Mouse (Mus musculus): ENCODE measurements around the gene Slc45a3. TPM values are rescaled to one million over a fixed set of nuclear protein-coding genes. Genes with fewer than 3 reads are reported as not detected.

The Slc45a3 gene
- 1.7 and 2.0 TPM in 2 replicates for polyA plus RNA-seq (2016; fragmentation: Nextera tagmentation; extraction: Ambion mirVana)

DNA sequence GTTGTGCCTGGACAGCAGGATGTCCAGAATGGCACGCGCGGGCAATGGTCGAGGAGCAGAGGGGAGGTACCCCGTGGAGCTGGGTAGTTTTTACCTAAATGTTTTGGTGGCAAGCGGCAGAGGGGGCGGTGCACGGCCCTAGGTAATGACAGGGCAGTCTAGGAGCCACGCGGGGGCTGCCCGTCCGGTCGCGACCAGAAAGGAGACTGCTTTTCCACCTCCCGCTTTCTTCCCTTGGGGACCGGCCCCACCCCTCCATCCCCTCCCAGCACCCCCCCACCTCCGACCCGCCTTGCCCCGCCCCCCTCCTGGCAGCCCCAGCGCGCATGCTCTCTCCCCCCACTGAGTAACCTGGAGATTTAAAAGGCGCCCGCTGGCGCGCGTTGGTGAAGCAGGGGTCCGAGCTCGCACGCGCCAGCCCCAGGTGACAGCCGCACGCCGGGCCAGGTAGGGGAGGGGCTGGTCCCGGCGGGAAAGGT, at the start of gene Slc45a3:
Gene Slc45a3 (plus strand): TSS at position 362 of the 479 bp plus-strand sequence.
- Histone ChIP-seq H3K36me3 (no peaks in the 10 kb centered on the region), H3K4me1 (replicated peaks) (peaks cover 18% of the 10 kb centered on the region), H3K9ac (peak within 1 kb of the TSS; percentile 73), H3K27me3 (replicated peaks) (peaks cover 82% of the 10 kb centered on the region), H3K4me2 (peak within 1 kb of the TSS; percentile 100), H3K4me3 (peak within 1 kb of the TSS; percentile 83), H3K9me3 (replicated peaks) (no peaks in the 10 kb centered on the region), H3K27ac (ENCODE audit: poor library complexity, severe bottlenecking) (no peak within 1 kb of the TSS)
- WGBS = 0% methylated on average over 33 of the region's 35 CpGs
- ATAC-seq (ENCODE audit: insufficient number of reproducible peaks, low FRiP score) = peak; percentile 53

DNA sequence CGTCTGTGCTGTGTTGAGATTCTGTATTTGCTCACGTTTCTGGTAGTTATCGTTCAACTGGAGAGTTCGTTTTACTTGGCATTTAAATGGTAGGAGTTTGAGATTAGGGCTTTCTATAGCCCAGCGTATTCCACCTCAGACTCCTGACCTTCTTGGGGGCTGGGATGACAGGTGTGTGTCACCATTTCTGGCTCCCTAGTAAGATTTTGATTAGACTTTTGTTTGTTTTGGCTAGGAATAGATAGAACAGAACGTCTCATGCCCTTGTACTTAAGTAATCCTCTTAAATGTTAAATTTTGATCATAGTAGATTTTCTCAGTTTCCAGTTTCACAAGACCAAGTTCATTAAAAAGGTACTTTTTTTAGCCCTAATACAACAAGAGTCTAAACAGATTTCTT, 45.1 kb upstream of the Slc45a3 start:
- no peak overlapping the region for H3K9ac ChIP-seq
- H3K4me3 ChIP-seq = no peak overlapping the region
- no peak overlapping the region for H3K4me2 ChIP-seq
- H3K27me3 ChIP-seq (replicated peaks) = no peaks in the 10 kb centered on the region
- no peak overlapping the region for H3K27ac ChIP-seq (ENCODE audit: poor library complexity, severe bottlenecking)
- WGBS = 58% methylated on average over 6 of the region's 6 CpGs
- peaks cover 13% of the 10 kb centered on the region for H3K4me1 ChIP-seq (replicated peaks)
- no peaks in the 10 kb centered on the region for H3K9me3 ChIP-seq (replicated peaks)
- peaks cover 37% of the 10 kb centered on the region for H3K36me3 ChIP-seq
- no peak for ATAC-seq (ENCODE audit: insufficient number of reproducible peaks, low FRiP score)

DNA sequence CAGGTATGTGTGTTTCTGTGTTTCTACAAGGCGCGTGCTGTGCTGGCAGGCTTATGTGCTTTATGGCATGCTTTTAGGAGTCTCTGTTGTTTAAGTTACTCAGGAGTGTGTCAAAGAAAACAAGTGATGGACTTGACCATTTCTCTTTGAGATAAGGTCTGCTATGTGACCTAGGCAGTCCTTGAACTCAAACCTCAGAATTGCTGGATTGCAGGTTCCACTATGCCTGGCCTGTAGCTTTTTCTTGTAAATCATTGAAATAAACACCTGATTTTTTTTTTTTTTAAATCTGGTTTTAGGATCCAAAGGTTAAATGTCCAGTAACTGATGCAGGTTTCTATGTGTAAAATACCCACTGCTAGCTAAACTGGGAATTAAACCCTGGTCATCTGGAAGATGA, 43.7 kb upstream of the Slc45a3 start:
- H3K9ac ChIP-seq = no peak overlapping the region
- peaks cover 13% of the 10 kb centered on the region for H3K4me1 ChIP-seq (replicated peaks)
- H3K27ac ChIP-seq (ENCODE audit: poor library complexity, severe bottlenecking) = no peak overlapping the region
- peaks cover 46% of the 10 kb centered on the region for H3K36me3 ChIP-seq
- H3K27me3 ChIP-seq (replicated peaks) = no peaks in the 10 kb centered on the region
- no peaks in the 10 kb centered on the region for H3K9me3 ChIP-seq (replicated peaks)
- H3K4me3 ChIP-seq = no peak overlapping the region
- no peak overlapping the region for H3K4me2 ChIP-seq
- no peak for ATAC-seq (ENCODE audit: insufficient number of reproducible peaks, low FRiP score)
- WGBS = 95% methylated on average over 2 of the region's 2 CpGs

DNA sequence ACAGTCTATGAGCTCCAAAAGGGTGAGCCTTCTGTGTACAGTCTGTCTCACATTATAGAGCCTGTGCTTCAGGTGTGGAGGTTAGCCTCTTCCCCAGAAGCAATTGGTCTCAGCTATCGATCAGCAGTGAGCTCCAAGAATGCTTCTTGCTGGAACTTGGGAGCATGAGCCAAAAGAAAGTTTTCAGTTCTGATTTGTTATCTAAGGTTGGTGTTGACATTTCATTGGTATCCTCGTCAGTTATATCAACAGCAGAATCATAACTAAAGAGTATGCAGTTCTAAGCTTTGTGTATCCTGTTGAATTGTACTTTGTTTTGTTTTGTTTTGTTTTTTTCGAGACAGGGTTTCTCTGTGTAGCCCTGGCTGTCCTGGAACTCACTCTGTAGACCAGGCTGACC, 40.7 kb upstream of the Slc45a3 start:
- H3K27me3 ChIP-seq (replicated peaks) = no peaks in the 10 kb centered on the region
- peaks cover 5% of the 10 kb centered on the region for H3K4me1 ChIP-seq (replicated peaks)
- no peak overlapping the region for H3K27ac ChIP-seq (ENCODE audit: poor library complexity, severe bottlenecking)
- 92% methylated on average over 3 of the region's 3 CpGs for WGBS
- H3K9ac ChIP-seq = no peak overlapping the region
- no peaks in the 10 kb centered on the region for H3K9me3 ChIP-seq (replicated peaks)
- no peak overlapping the region for H3K4me2 ChIP-seq
- peaks cover 70% of the 10 kb centered on the region for H3K36me3 ChIP-seq
- H3K4me3 ChIP-seq = no peak overlapping the region
- no peak for ATAC-seq (ENCODE audit: insufficient number of reproducible peaks, low FRiP score)

DNA sequence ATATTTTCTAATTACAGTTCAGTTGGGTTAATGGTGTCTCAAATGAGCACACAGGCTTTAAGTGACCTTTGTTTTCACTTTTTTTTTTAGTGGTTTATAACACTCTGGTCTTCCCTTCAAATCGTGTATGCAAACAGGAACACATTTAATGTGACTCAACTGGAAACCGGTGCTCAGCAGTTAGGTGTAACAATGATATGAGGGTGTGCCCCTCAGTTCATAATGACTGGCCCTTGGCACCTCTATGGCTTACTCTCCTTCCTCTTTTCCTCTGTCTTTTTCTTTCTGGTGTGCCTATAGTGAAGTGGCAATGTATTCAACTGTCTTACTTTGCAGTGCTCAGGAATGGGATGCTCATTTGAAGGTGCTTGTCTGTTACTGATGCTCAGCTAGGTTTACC, 29.3 kb upstream of the Slc45a3 start:
- Histone ChIP-seq H3K4me1 (replicated peaks) (peaks cover 8% of the 10 kb centered on the region), H3K27me3 (replicated peaks) (no peaks in the 10 kb centered on the region), H3K36me3 (peaks cover 53% of the 10 kb centered on the region), H3K27ac (ENCODE audit: poor library complexity, severe bottlenecking) (no peak overlapping the region), H3K9me3 (replicated peaks) (no peaks in the 10 kb centered on the region), H3K9ac (no peak overlapping the region), H3K4me2 (no peak overlapping the region), H3K4me3 (no peak overlapping the region)
- WGBS = 81% methylated on average over 2 of the region's 2 CpGs
- ATAC-seq (ENCODE audit: insufficient number of reproducible peaks, low FRiP score) = no peak

DNA sequence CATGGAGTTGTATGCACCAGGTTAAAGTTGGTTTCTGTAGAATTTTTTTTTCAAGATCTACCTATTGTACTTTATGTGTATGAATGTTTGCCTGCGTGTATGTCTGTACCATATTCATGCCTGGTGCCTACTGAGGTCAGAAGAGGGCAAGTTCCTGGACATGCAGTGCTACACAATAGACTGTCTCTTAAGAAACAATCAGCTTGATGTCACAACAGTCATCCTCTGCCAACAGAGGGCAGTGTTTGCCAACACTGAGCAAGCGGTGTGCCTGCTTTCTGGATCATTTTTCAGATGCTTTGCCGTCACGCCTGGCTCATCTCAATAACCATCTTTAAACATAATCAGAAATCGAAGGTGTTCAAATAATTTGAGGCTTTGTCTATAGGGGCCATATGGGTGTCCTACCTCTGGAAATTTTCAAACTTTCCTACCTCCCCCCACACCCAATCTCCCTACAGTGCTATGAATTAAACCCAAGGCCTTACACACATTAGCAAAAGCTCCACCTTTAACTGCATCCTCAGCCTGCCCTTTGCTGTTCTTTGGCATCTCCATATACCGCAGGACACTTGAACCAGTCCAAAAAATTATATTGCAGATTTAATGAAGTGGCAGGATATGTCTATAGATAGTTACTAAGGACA, 25.0 kb upstream of the Slc45a3 start:
- Histone ChIP-seq H3K4me1 (replicated peaks) (peaks cover 24% of the 10 kb centered on the region), H3K4me3 (no peak overlapping the region), H3K4me2 (no peak overlapping the region), H3K36me3 (peaks cover 24% of the 10 kb centered on the region), H3K9ac (no peak overlapping the region), H3K27ac (ENCODE audit: poor library complexity, severe bottlenecking) (peak overlapping the region; percentile 47; the same call in 1 of the 2 replicates), H3K27me3 (replicated peaks) (no peaks in the 10 kb centered on the region), H3K9me3 (replicated peaks) (no peaks in the 10 kb centered on the region)
- 68% methylated on average over 6 of the region's 6 CpGs for WGBS
- no peak for ATAC-seq (ENCODE audit: insufficient number of reproducible peaks, low FRiP score)

DNA sequence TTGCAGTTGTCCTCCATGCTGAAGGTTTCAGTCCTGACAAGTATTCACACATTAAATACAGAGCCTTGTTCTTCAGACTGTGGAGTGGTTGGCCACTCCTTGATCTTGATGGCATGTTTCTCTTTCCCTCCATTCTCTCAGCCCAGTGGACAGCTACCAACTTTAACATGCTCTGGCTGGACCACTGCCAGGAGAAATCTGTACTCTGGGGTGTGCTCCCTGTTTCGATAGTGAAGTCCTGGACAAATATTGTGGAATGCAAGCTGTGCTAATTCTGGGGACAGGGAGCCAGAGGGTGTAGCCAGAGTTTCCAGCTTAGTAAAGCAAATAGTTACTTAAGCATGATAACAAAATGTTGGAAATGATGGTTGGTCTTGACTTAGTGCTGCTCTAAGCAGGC, 24.0 kb upstream of the Slc45a3 start:
- H3K36me3 ChIP-seq = peaks cover 17% of the 10 kb centered on the region
- H3K27ac ChIP-seq (ENCODE audit: poor library complexity, severe bottlenecking) = peak overlapping the region; percentile 47
- no peak overlapping the region for H3K4me2 ChIP-seq
- 23% methylated on average over 1 of the region's 1 CpGs for WGBS
- peak; percentile 71 for ATAC-seq (ENCODE audit: insufficient number of reproducible peaks, low FRiP score)
- no peak overlapping the region for H3K9ac ChIP-seq
- no peaks in the 10 kb centered on the region for H3K27me3 ChIP-seq (replicated peaks)
- no peaks in the 10 kb centered on the region for H3K9me3 ChIP-seq (replicated peaks)
- H3K4me1 ChIP-seq (replicated peaks) = peaks cover 24% of the 10 kb centered on the region
- no peak overlapping the region for H3K4me3 ChIP-seq

DNA sequence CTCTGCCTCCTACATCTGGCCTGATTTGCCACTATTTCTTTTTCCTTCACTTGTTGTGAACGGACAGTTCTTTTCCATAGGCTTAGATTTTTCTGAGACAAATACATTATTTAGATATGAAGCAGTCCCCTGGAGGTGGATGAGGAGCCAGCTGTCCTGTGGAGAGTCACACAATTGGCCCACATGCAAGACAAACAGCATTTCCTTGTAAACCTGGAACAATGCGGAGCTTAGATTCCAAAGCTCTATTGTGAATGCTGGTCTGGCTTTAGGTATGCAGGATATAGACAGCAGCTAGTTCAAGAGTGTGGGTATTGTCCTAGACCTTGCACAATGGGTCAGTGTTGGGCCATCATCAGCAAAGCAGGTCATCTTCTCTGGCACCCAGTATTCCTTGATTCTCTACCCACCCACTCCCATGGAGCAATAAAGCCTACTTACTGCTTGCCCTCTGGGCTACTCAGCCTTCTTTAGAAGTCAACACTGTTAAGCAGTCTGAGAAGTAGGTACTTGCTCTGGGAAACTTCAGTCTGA, 22.0 kb upstream of the Slc45a3 start:
- Histone ChIP-seq H3K4me1 (replicated peaks) (peaks cover 28% of the 10 kb centered on the region), H3K27me3 (replicated peaks) (no peaks in the 10 kb centered on the region), H3K9ac (no peak overlapping the region), H3K9me3 (replicated peaks) (no peaks in the 10 kb centered on the region), H3K27ac (ENCODE audit: poor library complexity, severe bottlenecking) (0 out of 2 replicates have a peak overlapping the region, but pooled peaks have one; percentile 19), H3K4me3 (no peak overlapping the region), H3K36me3 (peaks cover 11% of the 10 kb centered on the region; the same call in 1 of the 2 replicates), H3K4me2 (no peak overlapping the region)
- peak; percentile 52; the same call in 1 of the 2 replicates for ATAC-seq (ENCODE audit: insufficient number of reproducible peaks, low FRiP score)
- WGBS = 60% methylated on average over 2 of the region's 2 CpGs

DNA sequence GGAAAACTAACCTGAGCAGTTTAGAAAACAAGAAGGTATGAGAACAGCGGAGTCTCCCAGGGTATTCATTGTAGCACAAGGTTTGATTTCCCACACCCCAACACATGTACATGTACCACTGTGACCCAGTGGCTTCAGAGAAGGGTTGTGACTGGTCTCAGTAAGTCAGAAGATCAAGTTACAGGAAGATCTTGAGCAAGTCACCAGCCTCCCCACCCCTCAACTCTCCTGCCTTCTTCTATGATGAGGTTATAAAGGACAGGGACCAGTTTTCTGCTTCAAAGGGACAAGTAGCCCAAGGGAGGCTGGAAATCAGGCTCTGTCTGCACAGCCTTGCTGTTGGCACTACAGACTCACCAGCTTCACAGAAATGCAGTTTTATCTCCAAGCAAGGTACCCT, 21.3 kb upstream of the Slc45a3 start:
- Histone ChIP-seq H3K36me3 (peaks cover 7% of the 10 kb centered on the region; the same call in 1 of the 2 replicates), H3K27me3 (replicated peaks) (no peaks in the 10 kb centered on the region), H3K4me1 (replicated peaks) (peaks cover 29% of the 10 kb centered on the region), H3K9me3 (replicated peaks) (no peaks in the 10 kb centered on the region), H3K4me3 (no peak overlapping the region), H3K9ac (no peak overlapping the region), H3K4me2 (no peak overlapping the region), H3K27ac (ENCODE audit: poor library complexity, severe bottlenecking) (no peak overlapping the region)
- 97% methylated on average over 1 of the region's 1 CpGs for WGBS
- no peak for ATAC-seq (ENCODE audit: insufficient number of reproducible peaks, low FRiP score)

DNA sequence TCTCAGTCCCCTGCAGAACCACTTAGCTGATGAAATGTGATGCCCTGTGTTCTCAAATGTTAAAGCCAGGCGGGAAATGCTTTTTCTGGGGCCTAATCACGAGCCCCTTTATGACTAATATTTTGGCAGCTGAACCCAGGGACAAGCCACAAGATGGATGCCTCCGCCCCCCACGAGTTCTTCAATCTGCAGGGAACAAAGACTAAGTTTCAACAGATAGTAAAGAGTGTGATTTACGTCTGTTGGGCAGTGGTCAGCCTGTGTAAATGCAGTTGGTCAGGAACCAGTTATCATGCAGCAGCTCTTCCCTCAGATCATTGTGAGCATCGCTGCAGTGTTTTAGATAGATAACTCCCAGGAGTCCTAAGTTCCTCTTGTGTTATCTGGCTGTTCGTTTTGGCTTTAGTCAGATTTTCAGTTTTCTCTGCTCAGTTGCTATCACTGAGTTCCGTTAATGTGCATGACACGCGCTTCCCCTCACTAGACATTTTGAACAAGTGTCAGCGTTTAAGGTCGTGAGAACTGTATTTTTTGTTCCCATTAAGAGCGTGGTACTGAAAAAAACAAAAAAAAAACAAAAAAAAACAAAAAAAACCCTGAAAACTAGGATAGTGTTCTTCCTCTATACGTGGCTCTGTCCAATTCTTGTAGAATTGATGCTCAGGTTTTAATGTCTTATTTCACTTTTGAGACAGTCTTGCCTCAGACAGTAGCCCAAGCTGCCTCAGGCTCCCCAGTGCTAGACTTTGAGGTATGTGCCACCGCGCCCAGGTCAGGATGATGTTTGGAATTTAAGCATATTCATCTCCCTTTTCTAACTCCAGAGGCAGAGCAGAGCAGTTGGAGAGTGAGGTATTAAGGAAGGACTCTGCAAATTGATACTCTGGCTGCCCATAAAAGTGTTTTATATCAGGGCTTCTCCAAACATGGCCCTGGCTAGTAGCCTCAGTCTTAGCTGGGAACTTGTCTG, 19.9 kb upstream of the Slc45a3 start:
- Histone ChIP-seq H3K36me3 (no peaks in the 10 kb centered on the region), H3K4me1 (replicated peaks) (peaks cover 27% of the 10 kb centered on the region), H3K9me3 (replicated peaks) (no peaks in the 10 kb centered on the region), H3K9ac (no peak overlapping the region), H3K27me3 (replicated peaks) (no peaks in the 10 kb centered on the region), H3K4me2 (no peak overlapping the region), H3K4me3 (no peak overlapping the region), H3K27ac (ENCODE audit: poor library complexity, severe bottlenecking) (no peak overlapping the region)
- no peak for ATAC-seq (ENCODE audit: insufficient number of reproducible peaks, low FRiP score)
- WGBS = 50% methylated on average over 16 of the region's 16 CpGs

Data from heart, embryonic 12.5 days (tissue).